Mouse (Mus musculus): Measurements from ENCODE around the gene Gm20388. TPM values are rescaled to one million over a fixed set of nuclear protein-coding genes. Genes with fewer than 3 reads are reported as not detected.

The Gm20388 gene
- total RNA-seq, 4 experiments from 2014 or later = 0.17 to 15.1 (median 6.6) TPM

DNA sequence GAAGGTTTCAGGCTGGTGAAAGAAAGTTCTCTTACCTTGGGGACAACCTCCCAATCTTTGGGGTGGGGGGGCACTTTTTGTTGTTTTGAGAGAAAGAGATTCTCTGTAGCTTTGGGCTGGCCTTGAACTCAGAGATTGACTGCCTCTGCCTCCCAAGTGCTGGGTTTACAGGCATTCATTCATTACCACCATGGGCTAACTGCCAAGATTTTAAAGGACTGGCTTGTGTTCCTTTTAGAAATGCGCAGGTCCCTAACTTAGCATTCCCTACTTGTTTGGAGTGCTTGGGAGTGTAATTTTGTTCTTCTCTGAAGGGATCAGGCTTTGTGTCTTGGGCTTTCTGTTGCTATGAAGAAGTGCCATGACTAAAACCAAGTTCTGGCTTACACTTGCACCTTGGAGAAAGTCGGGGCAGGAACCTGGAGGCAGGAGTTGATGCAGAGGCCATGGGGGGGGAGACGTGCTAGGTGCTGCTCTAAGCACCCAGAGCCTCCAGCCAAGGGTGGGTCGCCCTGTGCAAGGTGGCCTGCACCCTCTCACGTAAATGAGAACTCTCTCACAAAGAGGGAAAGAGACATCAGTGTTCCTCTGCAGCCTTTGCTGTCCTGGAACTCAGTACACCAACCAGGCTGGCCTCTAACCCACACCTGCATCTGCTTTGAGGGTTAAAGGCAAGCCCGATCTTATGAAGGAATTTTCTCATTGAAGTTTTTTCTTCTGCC, 3193.6 kb downstream of the Gm20388 start:
- DNase-seq (ENCODE audit: low spot score in 2 of 2) = no peak

- no peak for DNase-seq (ENCODE audit: low spot score in 2 of 2)
Observed at GRCm38 (mm10) chr8:123105553-123106326, 3195.1 kb downstream of the Gm20388 start.

- DNase-seq (ENCODE audit: low spot score in 2 of 2) = no peak
Observed at GRCm38 (mm10) chr8:123106531-123106930, 3195.9 kb downstream of the Gm20388 start.

DNA sequence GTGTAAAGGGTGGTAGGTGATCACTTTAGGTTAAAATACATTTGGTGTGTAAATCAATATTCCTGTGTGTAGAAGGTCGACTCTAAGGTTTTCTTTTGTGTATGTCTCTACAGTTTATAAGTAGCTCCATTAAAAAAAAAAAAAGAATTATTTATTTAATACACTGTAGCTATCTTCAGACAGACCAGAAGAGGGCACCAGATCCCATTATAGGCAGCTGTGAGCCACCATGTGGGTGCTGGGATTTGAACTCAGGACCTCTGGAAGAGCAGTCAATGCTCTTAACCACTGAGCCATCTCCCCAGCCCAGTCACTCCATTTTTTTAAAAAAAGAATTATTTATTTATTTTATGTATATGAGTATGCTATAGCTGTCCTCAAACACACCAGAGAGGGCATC, 3197.4 kb downstream of the Gm20388 start:
- DNase-seq (ENCODE audit: low spot score in 2 of 2) = no peak

DNA sequence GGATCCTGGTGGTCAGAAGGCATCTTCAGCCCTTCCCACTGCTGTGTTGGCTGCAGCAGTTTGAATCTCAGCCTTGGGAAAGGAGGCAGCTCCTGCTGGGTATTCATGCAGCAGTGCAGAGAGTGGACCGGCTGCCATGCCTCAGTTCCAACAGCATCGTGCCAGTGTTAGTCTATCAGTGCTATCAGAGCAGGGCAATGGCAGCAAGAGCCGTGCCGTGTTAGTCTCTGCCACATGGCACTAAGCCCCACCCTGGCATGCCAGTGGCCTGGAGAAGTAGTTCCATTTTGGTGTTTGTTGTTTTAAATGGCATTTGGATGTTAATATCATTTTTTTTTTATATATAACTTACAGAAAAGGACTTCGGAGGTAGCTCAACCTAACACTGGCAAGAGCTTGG, 3198.3 kb downstream of the Gm20388 start:
- no peak for DNase-seq (ENCODE audit: low spot score in 2 of 2)

GRCm38 (mm10) chr8:123110649-123111048, 3200.0 kb downstream of the Gm20388 start:
- DNase-seq (ENCODE audit: low spot score in 2 of 2) = no peak

- DNase-seq (ENCODE audit: low spot score in 2 of 2) = no peak
Observed at GRCm38 (mm10) chr8:123112892-123113291, 3202.3 kb downstream of the Gm20388 start.

DNA sequence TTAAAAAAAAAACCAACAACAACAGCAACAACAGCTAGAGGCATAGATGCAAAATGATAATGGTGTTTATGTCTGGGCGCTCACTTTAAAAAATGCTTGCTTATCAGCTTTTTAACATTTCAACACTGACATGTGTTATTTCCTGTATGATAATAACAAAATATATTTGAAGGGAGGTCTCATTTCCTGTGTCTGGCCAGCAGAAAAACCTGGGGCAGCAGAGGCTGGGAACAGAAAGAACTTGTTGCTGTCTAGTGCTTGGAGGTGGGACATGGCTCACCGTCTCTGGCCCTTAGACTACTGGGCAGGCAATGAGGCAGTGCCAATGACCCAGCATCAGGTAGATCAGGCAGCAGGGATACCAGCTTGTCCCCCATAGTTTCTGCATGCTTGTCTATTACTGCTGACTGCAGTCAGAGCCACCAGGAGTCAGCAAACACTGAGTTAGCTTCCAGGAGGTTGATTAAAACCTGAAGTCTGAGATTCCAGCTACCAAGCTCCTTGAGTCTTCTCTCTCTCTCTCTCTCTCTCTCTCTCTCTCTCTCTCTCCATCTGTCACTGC, 3203.3 kb downstream of the Gm20388 start:
- no peak for DNase-seq (ENCODE audit: low spot score in 2 of 2)

DNA sequence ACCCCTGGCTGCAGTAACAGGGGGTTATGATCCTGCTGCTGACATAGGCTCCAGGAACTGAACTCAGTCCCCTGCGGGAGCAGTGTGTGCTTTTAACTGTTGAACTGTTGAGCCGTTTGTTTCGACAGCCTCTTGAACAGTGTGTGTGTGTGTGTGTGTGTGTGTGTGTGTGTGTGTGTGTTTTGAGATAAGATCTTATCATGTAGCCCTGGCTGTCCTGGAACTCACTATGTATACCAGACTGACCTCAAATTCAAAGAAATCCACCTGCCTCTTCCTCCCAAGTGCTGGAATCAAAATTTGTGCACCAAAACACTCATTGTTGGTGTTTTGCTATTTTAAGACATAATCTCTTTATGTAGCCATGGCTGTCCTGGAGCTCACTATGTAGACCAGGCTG, 3204.0 kb downstream of the Gm20388 start:
- DNase-seq (ENCODE audit: low spot score in 2 of 2) = no peak

DNA sequence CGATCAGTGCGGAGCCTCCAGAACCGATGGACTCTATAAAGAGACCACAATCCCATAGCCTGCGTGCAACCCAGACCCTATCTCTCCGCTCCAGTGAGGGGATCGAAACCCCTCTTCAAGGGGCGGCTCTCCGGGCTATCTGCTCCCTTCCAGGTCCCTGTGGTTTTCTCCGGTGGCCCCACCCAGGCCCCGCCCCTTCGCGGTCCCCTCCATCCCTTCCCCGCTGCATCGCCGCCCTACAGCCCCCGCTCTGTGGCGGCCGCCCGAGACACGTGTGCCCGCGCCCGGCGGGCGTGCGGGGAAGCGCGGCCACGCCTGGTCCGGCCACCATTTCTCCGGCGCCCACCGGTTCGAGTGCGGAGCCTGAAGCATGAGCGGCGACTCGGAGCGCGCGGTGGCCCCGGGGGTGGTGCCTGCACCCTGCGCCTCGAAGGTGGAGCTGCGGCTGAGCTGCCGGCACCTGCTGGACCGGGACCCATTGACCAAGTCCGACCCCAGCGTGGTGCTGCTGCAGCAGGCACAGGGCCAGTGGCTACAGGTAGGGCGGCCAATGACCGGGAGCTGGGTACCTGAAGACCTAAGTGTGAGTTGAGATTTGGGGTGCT, 3206.6 kb downstream of the Gm20388 start, which contains the start of gene Cpne7:
Cpne7 (plus strand) TSS at position 248 of the 605 bp plus-strand sequence.
- DNase-seq (ENCODE audit: low spot score in 2 of 2) = no peak

DNA sequence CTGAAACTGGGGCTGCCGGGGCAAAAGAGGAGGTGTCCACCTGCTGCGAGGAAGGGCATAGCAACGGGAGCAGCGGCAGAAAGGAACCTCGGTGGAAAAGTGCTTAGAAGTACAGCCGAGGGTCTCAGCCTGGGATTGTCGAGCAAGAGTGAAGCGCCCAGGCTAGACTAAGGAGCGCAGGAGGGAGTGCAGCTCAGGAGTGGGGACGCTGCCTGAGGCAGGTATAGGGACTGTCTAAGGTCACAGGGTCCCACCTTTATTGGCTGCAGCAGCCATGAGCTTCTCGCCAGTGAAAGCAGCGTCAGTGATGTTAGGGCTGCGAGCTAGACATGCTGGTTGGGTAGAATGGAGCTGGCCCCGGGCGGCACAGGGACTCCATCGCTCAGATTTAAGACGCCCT, 3207.1 kb downstream of the Gm20388 start:
- no peak for DNase-seq (ENCODE audit: low spot score in 2 of 2)

DNA sequence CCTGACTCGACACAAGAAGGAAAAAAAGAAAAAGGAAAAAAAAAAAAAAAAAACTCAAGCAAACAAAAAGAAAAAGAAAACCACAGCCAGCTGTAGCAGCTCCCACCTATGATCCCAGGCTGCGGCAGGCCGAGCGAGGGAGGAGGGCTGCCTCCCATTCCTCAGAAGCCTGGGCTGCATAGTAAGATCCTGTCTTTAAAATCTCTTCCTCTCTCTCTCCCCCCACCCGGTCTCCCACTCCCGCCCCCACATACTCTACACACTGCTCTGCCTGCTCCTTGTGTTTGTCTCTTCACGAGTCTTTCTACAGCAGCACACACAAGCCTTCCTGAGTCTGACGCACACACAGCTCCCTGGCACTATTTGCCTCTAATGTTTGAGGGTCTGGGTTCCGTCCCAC, 3211.4 kb downstream of the Gm20388 start:
- DNase-seq (ENCODE audit: low spot score in 2 of 2) = no peak

GRCm38 (mm10) chr8:123122670-123123069, 3212.0 kb downstream of the Gm20388 start:
- DNase-seq (ENCODE audit: low spot score in 2 of 2) = no peak

DNA sequence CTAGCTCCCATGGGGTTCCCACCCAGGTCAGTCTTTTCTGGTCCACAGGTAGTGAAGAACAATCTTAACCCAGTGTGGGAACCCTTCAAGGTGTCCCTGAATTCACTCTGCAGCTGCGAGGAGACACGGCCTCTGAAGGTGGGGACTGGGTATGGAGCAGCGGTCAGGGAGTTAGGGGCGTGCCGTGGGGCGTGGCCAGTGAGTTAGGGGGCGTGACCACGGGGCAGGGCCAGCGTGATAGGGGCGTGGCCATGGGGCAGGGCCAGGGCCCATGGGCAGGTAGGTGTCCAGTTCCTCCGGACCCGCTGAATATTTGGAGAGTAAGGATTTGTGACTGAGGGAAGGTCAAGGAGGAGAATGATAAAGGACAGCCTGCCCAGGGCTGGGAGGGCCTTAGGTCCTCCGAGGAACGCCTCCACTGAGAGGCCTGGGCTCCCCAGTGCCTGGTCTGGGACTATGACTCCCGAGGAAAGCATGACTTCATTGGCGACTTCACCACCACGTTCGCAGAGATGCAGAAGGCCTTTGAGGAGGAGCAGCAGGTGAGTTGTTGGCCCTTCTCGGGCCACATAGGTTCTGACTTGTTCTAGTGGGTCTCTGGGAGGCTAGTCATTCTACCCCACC, 3215.7 kb downstream of the Gm20388 start:
- no peak for DNase-seq (ENCODE audit: low spot score in 2 of 2)

DNA sequence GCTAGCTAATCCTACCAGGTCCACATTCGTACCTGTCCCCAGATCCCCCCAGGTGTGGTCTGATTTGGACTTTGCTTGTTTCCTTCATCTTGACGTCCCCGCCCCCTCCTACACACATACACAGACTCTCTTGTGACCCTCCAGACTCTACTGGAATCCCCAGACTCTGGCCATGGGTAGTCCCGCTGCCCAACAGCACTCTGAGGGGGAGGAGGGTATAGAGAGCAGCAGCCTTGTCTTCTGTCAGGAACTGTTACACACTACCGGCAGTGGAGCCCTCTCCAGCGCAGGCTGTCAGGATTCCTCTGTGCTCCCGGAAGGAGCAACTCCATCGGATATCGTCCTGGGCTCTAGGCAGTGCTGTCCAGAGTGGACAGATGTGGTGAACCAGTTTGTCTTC, 3220.4 kb downstream of the Gm20388 start:
- DNase-seq (ENCODE audit: low spot score in 2 of 2) = no peak

DNA sequence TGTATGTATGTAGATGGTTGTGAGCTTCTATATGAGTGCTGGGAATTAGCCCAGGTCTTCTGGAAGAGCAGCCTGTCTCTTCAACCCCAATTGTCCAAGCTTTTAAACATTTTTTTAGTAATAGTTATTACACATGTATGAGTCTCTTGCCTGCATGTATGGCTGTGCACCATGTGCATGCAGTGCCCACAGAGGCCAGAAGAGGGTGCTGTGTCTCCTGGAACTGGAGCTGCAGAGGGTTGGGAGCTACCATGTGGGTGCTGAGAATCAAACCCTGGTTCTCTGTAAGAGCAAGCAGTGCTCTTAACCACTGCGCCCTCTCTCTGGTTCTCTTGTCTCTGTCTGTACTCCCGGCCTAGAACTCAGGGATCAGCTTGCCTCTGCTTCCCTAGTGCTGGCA, 3222.3 kb downstream of the Gm20388 start:
- no peak for DNase-seq (ENCODE audit: low spot score in 2 of 2)

GRCm38 (mm10) chr8:123134149-123134713, 3223.6 kb downstream of the Gm20388 start:
- no peak for DNase-seq (ENCODE audit: low spot score in 2 of 2)

DNA sequence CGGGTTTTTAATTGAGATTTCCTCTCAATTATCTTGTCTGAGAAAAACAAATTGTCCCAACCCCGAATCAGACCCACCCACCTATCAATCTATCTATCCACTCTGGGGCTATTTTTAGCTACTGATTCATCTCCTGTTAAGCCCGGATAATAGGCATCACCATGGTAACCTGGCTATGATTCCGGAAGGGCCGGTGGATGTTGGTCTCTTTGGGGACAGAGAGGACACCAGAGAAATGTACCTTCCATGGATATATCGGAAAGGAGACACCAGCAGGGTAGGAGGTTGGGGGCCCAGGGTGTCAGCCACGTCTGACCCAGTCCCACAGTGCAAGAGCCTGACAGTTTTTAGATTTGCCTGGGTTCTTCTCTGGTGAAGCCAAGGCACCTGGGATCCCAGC, 3224.8 kb downstream of the Gm20388 start:
- peak in 1 of 2 experiments; percentile 49 for DNase-seq (ENCODE audit: low spot score in 2 of 2)

DNA sequence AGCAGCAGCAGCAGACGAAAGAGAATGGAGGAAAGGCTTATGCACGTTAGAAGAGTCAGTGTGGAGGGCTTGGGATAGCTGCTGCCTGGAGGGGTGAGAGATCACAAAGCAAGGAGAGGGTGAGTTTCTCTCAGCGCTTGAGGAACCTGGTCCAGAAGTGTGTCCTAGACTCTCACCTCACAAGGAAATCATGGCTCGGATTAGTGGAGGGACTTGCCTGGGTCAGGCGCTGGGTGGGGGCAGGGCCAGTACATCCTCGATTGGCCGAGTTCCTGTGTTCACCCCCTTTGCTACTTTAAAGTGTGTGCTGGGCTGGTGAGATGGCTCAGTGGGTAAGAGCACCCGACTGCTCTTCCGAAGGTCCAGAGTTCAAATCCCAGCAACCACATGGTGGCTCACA, 3225.2 kb downstream of the Gm20388 start:
- DNase-seq (ENCODE audit: low spot score in 2 of 2) = no peak

- no peak for DNase-seq (ENCODE audit: low spot score in 2 of 2)
Observed at GRCm38 (mm10) chr8:123136287-123136686, 3225.6 kb downstream of the Gm20388 start.

- peak; percentile 74 to 75 for DNase-seq (ENCODE audit: low spot score in 2 of 2)
Observed at GRCm38 (mm10) chr8:123137645-123138077, 3227.0 kb downstream of the Gm20388 start.
